Mouse (Mus musculus) CD4-positive naive resting alpha-beta T cell, adult 57 days (primary cell): ENCODE measurements around the gene Gm11042. TPM values are rescaled to one million over a fixed set of nuclear protein-coding genes. Genes with fewer than 3 reads are reported as not detected.

Experiments
- total RNA-seq: library from RNA; stranded (reverse); gene quantifications from one replicate; pipeline ENCODE4 v1.2.4, GENCODE M21; 2023

Gene Gm11042
- not detected for total RNA-seq

GRCm38 (mm10) chr12:74316344-74316973 lies at the start of gene Gm11042:
Gene Gm11042, minus strand, starts transcription at chr12:74316394.

